Mouse (Mus musculus): ENCODE measurements at regions not wholly inside any gene's neighbourhood (a gene's known extent, or its start where the extent isn't known, plus 50 kb on each side); places are given as distances from the start of the nearest gene placed in this dataset.

- Histone ChIP-seq H3K27me3 (ENCODE audit: control insufficient read depth, insufficient read depth, low read length) (no peaks in the 10 kb centered on the region), H3K4me1 (ENCODE audit: control insufficient read depth, insufficient read depth, low read length) (no peaks in the 10 kb centered on the region), H3K9ac (ENCODE audit: low read length) (no peak overlapping the region), H3K9me3 (ENCODE audit: control insufficient read depth, low read length) (no peaks in the 10 kb centered on the region), H3K27ac (ENCODE audit: low read depth, low read length) (no peak overlapping the region), H3K36me3 (ENCODE audit: control insufficient read depth, insufficient read depth, low read length) (no peaks in the 10 kb centered on the region), H3K4me3 (ENCODE audit: low read depth, low read length) (no peak overlapping the region), H3K4me2 (ENCODE audit: low read depth) (no peak overlapping the region)
- no peak for ATAC-seq (ENCODE audit: insufficient read depth, low FRiP score, low TSS enrichment)
- WGBS: 94% methylated on average over 7 of the region's 7 CpGs
- DNase-seq (ENCODE audit: low spot score): no peak
Measured at GRCm38 (mm10) chrX:10984894-10985293, 270.1 kb downstream of the Mid1ip1 start.

GRCm38 (mm10) chrX:10991871-10992210 is 277.0 kb downstream of the Mid1ip1 start:
- Histone ChIP-seq H3K27me3 (ENCODE audit: control insufficient read depth, insufficient read depth, low read length) (no peaks in the 10 kb centered on the region), H3K4me3 (ENCODE audit: low read depth, low read length) (no peak overlapping the region), H3K36me3 (ENCODE audit: control insufficient read depth, insufficient read depth, low read length) (no peaks in the 10 kb centered on the region), H3K4me2 (ENCODE audit: low read depth) (peak overlapping the region; percentile 40), H3K9me3 (ENCODE audit: control insufficient read depth, low read length) (no peaks in the 10 kb centered on the region), H3K9ac (ENCODE audit: low read length) (no peak overlapping the region), H3K27ac (ENCODE audit: low read depth, low read length) (peak overlapping the region; percentile 39; the same call in 1 of the 2 replicates), H3K4me1 (ENCODE audit: control insufficient read depth, insufficient read depth, low read length) (peaks cover 6% of the 10 kb centered on the region; the same call in 1 of the 2 replicates)
- 31% methylated on average over 6 of the region's 6 CpGs for WGBS
- no peak; the same call in 1 of the 2 replicates for ATAC-seq (ENCODE audit: insufficient read depth, low FRiP score, low TSS enrichment)
- no peak for DNase-seq (ENCODE audit: low spot score)

GRCm38 (mm10) chrX:10992211-10993004 is 277.6 kb downstream of the Mid1ip1 start:
- no peaks in the 10 kb centered on the region for H3K27me3 ChIP-seq (ENCODE audit: control insufficient read depth, insufficient read depth, low read length)
- 21% methylated on average over 19 of the region's 19 CpGs for WGBS
- H3K4me2 ChIP-seq (ENCODE audit: low read depth): peak overlapping the region; percentile 40
- DNase-seq (ENCODE audit: low spot score) (peak; percentile 56), ATAC-seq (ENCODE audit: insufficient read depth, low FRiP score, low TSS enrichment) (peak; percentile 81)
- no peaks in the 10 kb centered on the region for H3K9me3 ChIP-seq (ENCODE audit: control insufficient read depth, low read length)
- peak overlapping the region; percentile 39; the same call in 1 of the 2 replicates for H3K27ac ChIP-seq (ENCODE audit: low read depth, low read length)
- H3K36me3 ChIP-seq (ENCODE audit: control insufficient read depth, insufficient read depth, low read length): no peaks in the 10 kb centered on the region
- peak overlapping the region; percentile 26; the same call in 1 of the 2 replicates for H3K9ac ChIP-seq (ENCODE audit: low read length)
- peaks cover 6% of the 10 kb centered on the region; the same call in 1 of the 2 replicates for H3K4me1 ChIP-seq (ENCODE audit: control insufficient read depth, insufficient read depth, low read length)
- no peak overlapping the region for H3K4me3 ChIP-seq (ENCODE audit: low read depth, low read length)

DNA sequence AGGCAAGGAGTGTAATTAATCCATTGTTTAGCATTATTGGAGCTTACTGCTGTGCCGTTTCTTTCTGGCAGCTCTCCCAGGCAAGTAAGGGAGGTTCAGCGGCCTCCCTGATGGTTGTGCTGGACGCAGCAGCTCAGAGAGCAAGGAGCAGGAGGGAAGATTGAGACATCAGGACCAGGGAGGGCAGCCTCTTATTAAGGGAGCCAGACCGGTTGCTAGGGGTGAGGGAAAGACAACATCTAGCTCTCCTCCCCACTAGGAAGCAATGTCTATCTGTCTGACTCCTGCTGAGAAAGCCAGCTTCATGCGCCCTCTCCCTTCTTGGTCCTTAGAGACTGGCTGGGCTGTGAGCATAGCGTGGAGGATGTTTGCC is 278.2 kb downstream of the Mid1ip1 start:
- Histone ChIP-seq H3K9me3 (ENCODE audit: control insufficient read depth, low read length) (no peaks in the 10 kb centered on the region), H3K4me3 (ENCODE audit: low read depth, low read length) (no peak overlapping the region), H3K27me3 (ENCODE audit: control insufficient read depth, insufficient read depth, low read length) (no peaks in the 10 kb centered on the region), H3K27ac (ENCODE audit: low read depth, low read length) (0 out of 2 replicates have a peak overlapping the region, but pooled peaks have one; percentile 8), H3K4me2 (ENCODE audit: low read depth) (peak overlapping the region; percentile 40), H3K4me1 (ENCODE audit: control insufficient read depth, insufficient read depth, low read length) (peaks cover 6% of the 10 kb centered on the region; the same call in 1 of the 2 replicates), H3K36me3 (ENCODE audit: control insufficient read depth, insufficient read depth, low read length) (no peaks in the 10 kb centered on the region), H3K9ac (ENCODE audit: low read length) (no peak overlapping the region)
- ATAC-seq (ENCODE audit: insufficient read depth, low FRiP score, low TSS enrichment) (peak; percentile 29; the same call in 1 of the 2 replicates), DNase-seq (ENCODE audit: low spot score) (peak; percentile 19)
- WGBS: 29% methylated on average over 6 of the region's 6 CpGs

- Histone ChIP-seq H3K4me1 (ENCODE audit: control insufficient read depth, insufficient read depth, low read length) (peaks cover 6% of the 10 kb centered on the region; the same call in 1 of the 2 replicates), H3K4me2 (ENCODE audit: low read depth) (no peak overlapping the region), H3K9me3 (ENCODE audit: control insufficient read depth, low read length) (no peaks in the 10 kb centered on the region), H3K4me3 (ENCODE audit: low read depth, low read length) (no peak overlapping the region), H3K36me3 (ENCODE audit: control insufficient read depth, insufficient read depth, low read length) (no peaks in the 10 kb centered on the region), H3K27me3 (ENCODE audit: control insufficient read depth, insufficient read depth, low read length) (no peaks in the 10 kb centered on the region), H3K9ac (ENCODE audit: low read length) (no peak overlapping the region), H3K27ac (ENCODE audit: low read depth, low read length) (no peak overlapping the region)
- DNase-seq (ENCODE audit: low spot score) (no peak), ATAC-seq (ENCODE audit: insufficient read depth, low FRiP score, low TSS enrichment) (no peak)
Measured at GRCm38 (mm10) chrX:10994910-10995309, 280.1 kb downstream of the Mid1ip1 start.

- Histone ChIP-seq H3K4me1 (ENCODE audit: control insufficient read depth, insufficient read depth, low read length) (no peaks in the 10 kb centered on the region), H3K4me2 (ENCODE audit: low read depth) (no peak overlapping the region), H3K9ac (ENCODE audit: low read length) (no peak overlapping the region), H3K36me3 (ENCODE audit: control insufficient read depth, insufficient read depth, low read length) (no peaks in the 10 kb centered on the region), H3K9me3 (ENCODE audit: control insufficient read depth, low read length) (no peaks in the 10 kb centered on the region), H3K4me3 (ENCODE audit: low read depth, low read length) (no peak overlapping the region), H3K27ac (ENCODE audit: low read depth, low read length) (no peak overlapping the region), H3K27me3 (ENCODE audit: control insufficient read depth, insufficient read depth, low read length) (no peaks in the 10 kb centered on the region)
- DNase-seq (ENCODE audit: low spot score): no peak
- no peak for ATAC-seq (ENCODE audit: insufficient read depth, low FRiP score, low TSS enrichment)
- 87% methylated on average over 3 of the region's 3 CpGs for WGBS
Measured at GRCm38 (mm10) chrX:11001180-11001579, 286.4 kb downstream of the Mid1ip1 start.

GRCm38 (mm10) chrX:11039278-11039677 is 259.8 kb upstream of the H2al1a start:
- Histone ChIP-seq H3K27me3 (ENCODE audit: control insufficient read depth, insufficient read depth, low read length) (no peaks in the 10 kb centered on the region), H3K9me3 (ENCODE audit: control insufficient read depth, low read length) (no peaks in the 10 kb centered on the region), H3K9ac (ENCODE audit: low read length) (no peak overlapping the region), H3K4me1 (ENCODE audit: control insufficient read depth, insufficient read depth, low read length) (no peaks in the 10 kb centered on the region), H3K4me2 (ENCODE audit: low read depth) (no peak overlapping the region), H3K4me3 (ENCODE audit: low read depth, low read length) (no peak overlapping the region), H3K27ac (ENCODE audit: low read depth, low read length) (no peak overlapping the region), H3K36me3 (ENCODE audit: control insufficient read depth, insufficient read depth, low read length) (no peaks in the 10 kb centered on the region)
- DNase-seq (ENCODE audit: low spot score) (no peak), ATAC-seq (ENCODE audit: insufficient read depth, low FRiP score, low TSS enrichment) (no peak)

GRCm38 (mm10) chrX:11046769-11047168 is 252.3 kb upstream of the H2al1a start:
- Histone ChIP-seq H3K9me3 (ENCODE audit: control insufficient read depth, low read length) (no peaks in the 10 kb centered on the region), H3K4me1 (ENCODE audit: control insufficient read depth, insufficient read depth, low read length) (no peaks in the 10 kb centered on the region), H3K4me2 (ENCODE audit: low read depth) (no peak overlapping the region), H3K27me3 (ENCODE audit: control insufficient read depth, insufficient read depth, low read length) (no peaks in the 10 kb centered on the region), H3K27ac (ENCODE audit: low read depth, low read length) (no peak overlapping the region), H3K36me3 (ENCODE audit: control insufficient read depth, insufficient read depth, low read length) (no peaks in the 10 kb centered on the region), H3K4me3 (ENCODE audit: low read depth, low read length) (no peak overlapping the region), H3K9ac (ENCODE audit: low read length) (no peak overlapping the region)
- 89% methylated on average over 3 of the region's 3 CpGs for WGBS
- DNase-seq (ENCODE audit: low spot score) (no peak), ATAC-seq (ENCODE audit: insufficient read depth, low FRiP score, low TSS enrichment) (no peak)

DNA sequence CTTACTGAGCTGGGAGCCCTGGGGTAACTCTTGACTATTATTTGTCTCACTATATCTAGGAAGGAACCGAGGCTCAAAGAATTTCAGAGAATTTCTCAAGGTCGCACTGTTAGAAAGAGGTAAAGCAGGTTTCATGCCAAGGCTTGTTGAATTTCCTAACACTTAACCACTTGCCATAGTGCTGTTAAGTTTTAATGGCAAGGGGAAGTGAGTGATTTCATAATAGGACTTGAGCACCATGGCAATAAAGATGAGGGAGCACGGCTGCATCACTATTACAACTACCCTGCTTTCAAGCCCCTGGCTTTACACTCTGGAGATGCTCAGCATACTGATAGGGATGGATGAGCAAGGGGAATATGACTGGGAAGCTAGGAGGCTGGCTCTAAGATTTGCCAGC is 216.9 kb upstream of the H2al1a start:
- DNase-seq (ENCODE audit: low spot score) (no peak), ATAC-seq (ENCODE audit: insufficient read depth, low FRiP score, low TSS enrichment) (no peak)
- no peaks in the 10 kb centered on the region for H3K36me3 ChIP-seq (ENCODE audit: control insufficient read depth, insufficient read depth, low read length)
- no peak overlapping the region for H3K4me2 ChIP-seq (ENCODE audit: low read depth)
- no peaks in the 10 kb centered on the region for H3K4me1 ChIP-seq (ENCODE audit: control insufficient read depth, insufficient read depth, low read length)
- no peak overlapping the region for H3K9ac ChIP-seq (ENCODE audit: low read length)
- H3K27ac ChIP-seq (ENCODE audit: low read depth, low read length): no peak overlapping the region
- H3K9me3 ChIP-seq (ENCODE audit: control insufficient read depth, low read length): no peaks in the 10 kb centered on the region
- H3K4me3 ChIP-seq (ENCODE audit: low read depth, low read length): no peak overlapping the region
- no peaks in the 10 kb centered on the region for H3K27me3 ChIP-seq (ENCODE audit: control insufficient read depth, insufficient read depth, low read length)
- 60% methylated on average over 3 of the region's 3 CpGs for WGBS

Data from neural tube, embryonic 11.5 days (tissue).